Mouse (Mus musculus) erythroblast, embryonic 14.5 days (primary cell): ENCODE data around the gene Fam69b.

Source experiments
- GATA1 ChIP-seq: IDR thresholded peaks from 2 replicates; pipeline ENCODE4 v1.6.1; 2012; ENCODE audit warnings: low read length, inconsistent platforms, mixed read lengths
- TAL1 ChIP-seq: IDR thresholded peaks from 3 replicates; pipeline ENCODE4 v1.6.1; 2012; ENCODE audit warnings: low read length, inconsistent platforms, mixed read lengths

- TF ChIP-seq GATA1: no peak
- TF ChIP-seq TAL1: no peak
These were observed 45.5 kb upstream of the Fam69b start for GRCm38 (mm10) chr2:26582741-26583140.
